Mouse (Mus musculus) gastrocnemius, adult 18-20 months (tissue): ENCODE measurements around the gene Zfand4. TPM values are rescaled to one million over a fixed set of nuclear protein-coding genes. Genes with fewer than 3 reads are reported as not detected.
"Not testable (repeated sequence)": the region's sequence is repeated elsewhere in the genome, so short reads cannot be mapped to it uniquely, and the experiment has no call there.

Source experiments
- DNase-seq: peaks from one replicate; pipeline ENCODE4 v3.0.0; 2021; ENCODE audit warnings: low spot score
- total RNA-seq, 2 experiments: library from RNA; stranded (reverse); gene quantifications; 2 replicates each; pipeline ENCODE4 v1.2.3; 2021

Gene Zfand4
- total RNA-seq, 2 experiments from 2014 or later, result 0.52 to 0.94 TPM

DNA sequence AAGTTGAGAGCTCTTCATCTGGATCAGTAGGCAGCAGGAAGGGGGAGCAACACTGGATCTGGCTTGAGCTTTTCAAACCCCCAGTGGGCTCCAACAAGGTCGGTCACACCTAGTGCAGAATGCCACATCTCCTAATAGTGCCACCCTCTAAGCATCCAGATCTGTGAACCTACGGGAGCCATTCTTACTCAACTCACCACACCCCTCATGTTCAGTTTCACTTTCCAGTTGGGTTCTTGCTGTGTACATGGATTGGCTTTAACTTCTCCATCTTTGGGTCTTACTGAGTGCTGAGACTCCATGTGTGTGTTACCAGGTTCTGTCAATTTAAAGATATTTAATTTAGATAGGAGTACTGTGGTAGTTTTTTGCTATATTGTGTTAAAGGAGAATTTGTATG lies 47.4 kb downstream of the Zfand4 start:
- no peak for DNase-seq

GRCm38 (mm10) chr6:116319259-116319658 lies 55.2 kb downstream of the Zfand4 start:
- DNase-seq, result no peak

GRCm38 (mm10) chr6:116326641-116327040 lies 62.6 kb downstream of the Zfand4 start:
- DNase-seq, result no peak

DNA sequence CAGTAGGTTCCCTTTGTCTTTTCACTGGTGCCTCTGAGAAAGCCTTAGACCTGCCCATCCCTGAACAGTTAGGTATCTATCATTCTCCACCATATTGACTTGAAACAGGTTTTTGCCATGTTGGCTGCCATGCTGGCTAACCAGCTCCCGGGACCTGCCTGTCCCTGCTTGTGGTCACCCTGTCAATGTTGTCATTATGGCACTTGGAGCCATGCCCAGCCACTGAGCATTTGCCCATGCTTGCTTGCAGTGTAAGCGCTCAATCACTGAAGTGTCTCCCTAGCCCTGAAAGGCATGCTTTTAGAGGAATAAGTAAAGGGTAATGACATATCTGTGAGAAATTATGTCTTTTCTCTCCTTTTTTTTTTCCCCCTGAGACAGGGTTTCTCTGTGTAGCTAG lies 67.4 kb downstream of the Zfand4 start:
- no peak for DNase-seq

DNA sequence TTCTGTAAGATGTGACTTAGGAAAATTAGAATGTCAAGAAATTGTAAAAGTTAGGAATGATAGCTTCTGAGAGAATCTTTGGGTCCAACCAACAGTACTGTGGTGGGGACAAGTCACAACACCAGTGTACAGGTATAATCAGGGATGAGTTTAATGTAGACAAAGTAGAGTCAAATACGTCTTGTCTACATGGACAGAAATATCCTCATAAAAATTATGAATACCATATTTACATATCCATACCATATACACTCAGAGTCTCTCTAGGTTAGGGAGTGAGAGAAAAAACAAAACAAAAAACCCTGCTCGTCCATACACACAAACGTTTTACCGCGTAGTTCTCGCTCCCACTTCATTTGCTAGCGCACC lies 73.4 kb downstream of the Zfand4 start:
- no peak for DNase-seq

- peak; percentile 87 for DNase-seq
Measured at GRCm38 (mm10) chr6:116337835-116338501, 73.9 kb downstream of the Zfand4 start, which contains the start of gene March8. Gene March8 (plus strand): TSS chr6:116338024.

GRCm38 (mm10) chr6:116338520-116338919 lies 74.5 kb downstream of the Zfand4 start:
- DNase-seq, result no peak

DNA sequence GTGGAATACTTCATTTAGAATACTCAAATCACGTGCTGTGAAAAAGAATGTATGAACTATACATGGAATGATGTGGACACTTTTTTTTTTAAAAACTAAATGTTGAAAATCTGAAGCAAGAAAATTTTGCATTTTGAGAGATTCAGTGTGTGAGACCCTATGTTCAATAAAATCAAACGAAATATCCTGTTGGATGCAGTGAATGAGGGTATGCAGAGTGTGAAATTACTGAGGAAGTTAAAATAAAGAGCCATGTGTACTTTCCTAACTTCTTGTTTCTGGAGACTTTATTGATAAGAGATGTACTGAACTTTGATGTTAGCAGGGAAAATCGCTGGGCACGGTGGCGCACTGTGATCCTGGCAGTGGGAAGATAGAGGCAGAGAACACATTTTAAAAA lies 75.1 kb downstream of the Zfand4 start:
- no peak for DNase-seq

DNA sequence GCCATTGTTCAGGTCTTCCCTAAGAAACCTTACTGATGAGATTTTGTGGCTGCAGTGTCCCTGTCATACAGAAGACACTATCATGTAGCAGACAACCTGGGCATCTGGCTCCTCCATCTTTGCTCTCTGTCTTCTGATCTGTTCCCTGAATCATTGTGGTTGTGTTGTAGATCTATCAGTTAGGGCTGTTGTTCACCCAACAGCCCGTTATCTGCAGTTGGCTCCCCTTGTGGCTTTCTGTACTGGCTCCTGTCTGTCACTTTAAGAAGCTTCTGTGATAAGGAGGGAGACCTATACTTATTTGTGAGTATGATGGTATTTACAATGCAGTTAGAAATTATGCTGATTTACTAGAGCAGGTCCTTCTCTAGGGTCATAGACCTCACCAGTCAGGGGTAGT lies 76.5 kb downstream of the Zfand4 start:
- DNase-seq, result no peak

DNA sequence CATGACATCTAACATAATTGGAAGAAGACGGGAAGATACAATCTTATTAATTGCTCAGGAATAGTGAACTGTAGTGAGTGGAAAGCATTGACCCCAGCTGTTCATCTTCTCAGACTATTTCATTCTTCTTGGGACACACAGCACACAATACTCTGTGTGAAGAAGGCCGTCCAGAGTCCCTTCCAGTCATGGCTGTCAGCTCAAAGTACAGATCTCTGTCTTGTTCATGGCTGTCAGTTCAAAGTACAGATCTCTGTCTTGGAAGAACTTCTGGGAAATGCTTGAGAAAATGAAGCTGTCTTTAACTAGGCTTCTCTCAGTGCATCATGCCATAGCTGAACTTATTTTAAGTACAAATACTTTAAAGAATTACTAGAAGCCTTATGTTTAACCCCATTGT lies 83.9 kb downstream of the Zfand4 start:
- no peak for DNase-seq

DNA sequence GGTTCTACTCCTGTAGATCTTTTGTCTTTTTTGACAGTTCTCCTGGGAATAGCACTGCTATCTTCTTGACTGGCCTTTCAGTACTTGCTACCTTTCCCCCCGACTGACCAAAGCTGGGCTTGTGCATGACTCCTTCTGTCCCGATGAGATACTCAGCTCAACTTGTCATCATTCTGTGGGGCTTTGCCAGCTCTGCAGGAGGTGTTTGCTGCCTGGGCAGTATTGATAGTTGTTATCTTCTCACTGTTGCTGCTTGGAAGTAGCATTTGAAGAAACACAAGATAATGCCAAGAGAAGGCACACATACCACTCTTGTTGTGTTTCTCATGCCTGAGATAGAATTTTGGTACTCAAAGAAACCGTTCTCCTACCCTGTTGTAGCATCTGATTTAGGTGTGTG lies 86.0 kb downstream of the Zfand4 start:
- no peak for DNase-seq

DNA sequence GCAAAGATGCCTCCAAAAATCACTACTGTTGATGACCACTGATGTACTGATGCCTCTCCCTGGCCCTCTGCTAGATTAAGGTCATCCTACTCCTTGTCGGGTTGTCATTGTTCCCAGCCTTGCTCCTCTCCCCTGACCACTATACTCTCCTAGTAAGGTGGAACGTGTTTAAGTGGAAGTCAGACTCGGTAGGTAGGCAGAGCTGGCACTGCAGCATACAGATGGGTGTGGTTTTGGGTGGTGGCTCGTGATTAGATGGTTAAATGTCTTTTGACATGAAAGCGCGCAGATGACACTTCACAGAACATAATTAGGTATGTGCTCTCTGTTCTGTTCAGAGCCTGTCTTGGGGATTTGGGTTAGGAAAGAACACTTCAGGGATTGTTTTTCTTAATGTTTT lies 86.6 kb downstream of the Zfand4 start:
- no peak for DNase-seq

GRCm38 (mm10) chr6:116351534-116351933 lies 87.5 kb downstream of the Zfand4 start:
- DNase-seq, result no peak

DNA sequence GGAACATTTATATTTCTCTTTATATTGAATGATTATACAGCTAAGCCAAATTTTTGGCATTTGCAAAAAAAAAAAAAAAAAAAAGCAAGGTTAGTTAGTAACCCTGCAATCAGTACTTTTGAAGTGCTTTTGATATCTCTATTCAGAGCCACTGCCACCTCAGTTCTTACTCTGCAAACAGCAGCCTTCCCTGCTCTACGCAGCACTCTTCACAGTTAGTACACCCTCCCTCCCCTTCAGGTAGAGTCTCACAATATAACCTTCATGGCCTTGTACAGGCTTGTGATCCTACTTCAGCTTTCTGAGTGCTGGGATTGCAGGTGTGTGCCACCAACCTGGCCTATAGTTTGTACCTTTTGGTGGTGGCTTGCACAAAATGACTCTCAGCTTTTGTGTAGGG lies 89.4 kb downstream of the Zfand4 start:
- no peak for DNase-seq

DNA sequence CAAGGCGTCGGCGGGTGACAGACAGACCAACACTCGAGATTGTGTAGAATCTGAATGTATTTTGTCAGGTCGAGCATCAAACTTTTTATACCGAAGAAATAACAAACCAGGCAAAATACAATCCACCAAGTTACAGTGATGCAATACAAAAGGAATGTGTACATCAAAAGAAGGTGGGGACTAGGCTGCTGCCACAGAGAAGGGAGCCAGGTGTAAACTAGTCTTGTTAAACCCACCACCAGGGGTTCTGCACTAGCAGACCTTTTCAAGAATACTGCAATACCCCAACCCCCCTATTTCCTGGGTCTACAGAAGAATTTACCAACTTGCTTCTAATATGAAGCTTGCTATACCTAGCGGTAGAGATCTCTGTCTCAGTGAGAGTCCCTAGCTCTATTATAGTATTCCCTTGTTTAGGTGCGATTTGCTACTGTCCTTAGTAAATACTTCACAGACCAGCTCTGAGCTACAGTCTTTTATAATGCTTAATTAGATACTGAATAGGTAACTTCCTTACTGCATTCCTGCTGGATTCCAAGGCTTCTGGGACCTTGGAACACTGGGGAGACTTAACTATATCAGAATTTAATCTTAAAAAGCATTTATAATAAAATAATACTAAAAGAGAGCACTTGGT lies 92.4 kb downstream of the Zfand4 start:
- not testable (repeated sequence) for DNase-seq

DNA sequence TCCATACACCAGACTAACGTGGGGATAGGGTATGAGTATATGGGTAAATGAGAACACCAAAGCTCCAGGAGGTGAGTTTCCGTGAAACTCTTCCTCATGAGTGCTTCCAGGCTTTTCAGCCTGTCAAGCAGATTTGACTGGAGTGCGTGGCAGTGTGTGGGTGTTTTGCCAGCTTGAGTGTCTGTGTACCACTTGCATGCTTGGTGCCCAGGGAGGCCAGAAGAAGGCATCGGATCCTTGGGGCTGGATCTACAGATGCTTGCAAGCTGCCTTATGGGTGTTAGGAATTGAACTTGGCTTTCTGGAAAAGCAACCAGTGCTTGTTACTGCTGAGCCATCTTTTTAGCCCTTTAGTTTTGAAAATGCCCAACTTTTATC lies 92.9 kb downstream of the Zfand4 start:
- DNase-seq, result no peak

DNA sequence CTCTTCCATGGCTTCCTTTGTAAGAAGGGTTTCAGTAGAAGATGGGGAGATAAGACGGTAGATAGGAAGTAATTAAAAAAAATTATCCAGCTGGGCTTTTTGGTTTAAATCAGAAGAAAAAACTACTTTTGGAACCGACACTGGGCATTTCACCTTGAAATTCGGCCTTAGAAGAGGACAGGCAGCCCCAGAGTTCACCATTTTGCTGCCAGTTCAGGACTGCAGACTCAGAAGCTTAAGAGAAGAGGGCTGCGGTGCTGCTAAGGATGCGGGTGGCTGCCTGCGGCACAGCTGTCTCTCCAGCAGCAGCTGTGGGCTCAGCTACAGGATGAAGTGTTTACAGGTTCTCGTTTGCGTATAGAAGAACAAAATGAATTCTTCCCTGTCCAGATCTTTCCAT lies 94.0 kb downstream of the Zfand4 start:
- DNase-seq, result no peak

GRCm38 (mm10) chr6:116359256-116359655 lies 95.2 kb downstream of the Zfand4 start:
- peak; percentile 10 for DNase-seq

GRCm38 (mm10) chr6:116361463-116361862 lies 97.4 kb downstream of the Zfand4 start:
- no peak for DNase-seq

GRCm38 (mm10) chr6:116361993-116362392 lies 98.0 kb downstream of the Zfand4 start:
- no peak for DNase-seq

DNA sequence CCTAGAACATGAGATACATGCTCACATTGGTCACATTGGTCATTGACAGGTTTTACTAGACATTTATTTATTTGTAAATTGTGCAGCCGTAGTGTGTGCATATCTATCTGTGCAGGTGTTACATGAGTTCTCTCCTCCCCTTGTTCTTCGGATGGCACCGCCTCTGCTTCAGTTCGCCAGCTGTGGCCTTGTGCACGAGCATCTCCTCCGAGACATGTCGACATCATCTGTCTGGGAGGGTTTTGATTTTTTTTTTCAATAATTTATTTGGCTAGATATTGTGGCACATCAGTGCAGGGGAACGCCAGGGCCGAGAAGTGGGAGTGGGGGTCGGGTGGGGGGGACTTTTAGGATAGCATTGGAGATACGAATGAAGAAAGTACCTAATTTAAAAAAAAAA lies 103.9 kb downstream of the Zfand4 start:
- DNase-seq, result no peak

DNA sequence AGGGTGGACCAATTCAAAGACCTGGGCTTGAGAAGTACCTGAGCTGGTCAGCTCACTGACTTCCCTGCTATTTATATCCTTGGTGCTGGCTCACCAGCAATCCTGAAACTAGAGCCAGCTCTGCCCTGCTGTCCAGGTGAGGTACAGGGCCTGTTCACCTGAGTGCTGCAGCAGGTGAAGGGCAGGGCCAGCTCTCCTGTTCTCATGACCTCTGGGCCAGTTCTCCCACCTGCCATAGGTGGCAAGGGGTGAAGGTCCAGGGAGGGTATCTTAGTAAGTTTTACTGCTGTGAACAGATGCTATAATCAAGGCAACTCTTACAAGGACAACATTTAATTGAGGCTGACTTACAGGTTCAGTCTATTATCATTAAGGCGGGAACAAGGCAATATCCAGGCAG lies 105.8 kb downstream of the Zfand4 start:
- no peak for DNase-seq

GRCm38 (mm10) chr6:116370216-116370976 lies 106.4 kb downstream of the Zfand4 start:
- DNase-seq, result no peak
